Mouse (Mus musculus) ES-Bruce4 (cell line): Measurements from ENCODE around the gene Olfr391-ps. TPM values are rescaled to one million over a fixed set of nuclear protein-coding genes. Genes with fewer than 3 reads are reported as not detected.

Experiments used
- H3K27ac ChIP-seq: 2 replicates; pipeline ENCODE4 v1.5.1; 2012; ENCODE audit warnings: low read length, inconsistent platforms; ENCODE audit not compliant: insufficient read depth
- H3K27me3 ChIP-seq: 2 replicates; pipeline ENCODE4 v1.6.1; 2012; ENCODE audit warnings: mild to moderate bottlenecking, low read length, inconsistent platforms; ENCODE audit not compliant: control insufficient read depth, poor library complexity, insufficient read depth, severe bottlenecking
- H3K36me3 ChIP-seq: 2 replicates; pipeline ENCODE4 v1.6.1; 2012; ENCODE audit warnings: inconsistent platforms, mild to moderate bottlenecking, low read length, moderate library complexity; ENCODE audit not compliant: control insufficient read depth, poor library complexity, insufficient read depth, severe bottlenecking
- H3K4me1 ChIP-seq: one replicate; pipeline ENCODE4 v1.8.1; 2011; ENCODE audit warnings: low read length; ENCODE audit not compliant: control insufficient read depth, insufficient read depth
- H3K4me3 ChIP-seq: 2 replicates; pipeline ENCODE4 v1.5.1; 2011; ENCODE audit warnings: low read depth, mild to moderate bottlenecking, low read length
- H3K9ac ChIP-seq: 2 replicates; pipeline ENCODE4 v1.6.1; 2012; ENCODE audit warnings: low read depth, mild to moderate bottlenecking, inconsistent platforms; ENCODE audit not compliant: poor library complexity, severe bottlenecking
- H3K9me3 ChIP-seq: replicated peaks from 2 replicates; pipeline ENCODE4 v1.6.1; 2012; ENCODE audit warnings: mild to moderate bottlenecking, low read length, inconsistent platforms; ENCODE audit not compliant: control insufficient read depth, poor library complexity, insufficient read depth, severe bottlenecking
- CTCF ChIP-seq: IDR thresholded peaks from one replicate; pipeline ENCODE4 v1.8.1; 2011; ENCODE audit warnings: low read depth, low read length
- EP300 ChIP-seq: IDR thresholded peaks from 2 replicates; pipeline ENCODE4 v1.6.1; 2011; ENCODE audit warnings: low read depth, low read length; ENCODE audit not compliant: insufficient read depth
- POLR2A ChIP-seq: IDR thresholded peaks from one replicate; pipeline ENCODE4 v1.8.1; 2011; ENCODE audit warnings: low read length; ENCODE audit not compliant: insufficient read depth
- polyA plus RNA-seq: library from polyadenylated mRNA; stranded (reverse); fragments of >200 nt; gene quantifications from 2 replicates; pipeline ENCODE4 v1.2.4, GENCODE M21; 2011; ENCODE audit warnings: low read depth; ENCODE audit not compliant: missing spikeins, insufficient read depth, insufficient read length

The Olfr391-ps gene
- polyA plus RNA-seq, result not detected in 2 replicates

DNA sequence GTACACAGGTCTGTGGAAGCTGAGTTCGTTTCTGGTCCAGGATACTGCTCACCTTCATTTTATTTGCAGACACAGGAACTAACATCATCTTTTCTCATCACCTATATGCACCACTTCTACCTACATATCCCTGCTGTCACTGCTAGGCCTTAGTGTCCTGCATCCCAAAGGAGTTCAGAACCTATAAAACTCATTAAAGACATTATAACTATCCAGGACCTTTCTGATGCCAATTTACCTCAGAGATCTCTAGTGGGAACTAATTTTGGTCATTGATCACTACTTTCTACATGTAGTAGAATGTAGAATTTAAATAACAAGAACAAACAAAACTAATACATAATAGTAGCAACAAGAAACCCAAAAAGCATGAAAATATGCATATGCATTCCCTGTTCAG is at the start of gene Olfr391-ps:
TSS of gene Olfr391-ps (minus strand) at position 101 of the 400 bp plus-strand sequence.
- TF ChIP-seq CTCF (no peak), EP300 (no peak), POLR2A (no peak)
- Histone ChIP-seq H3K9ac (no peak within 1 kb of the TSS), H3K27me3 (no peaks in the 10 kb centered on the region), H3K36me3 (no peaks in the 10 kb centered on the region), H3K9me3 (no peaks in the 10 kb centered on the region), H3K4me1 (no peaks in the 10 kb centered on the region), H3K4me3 (no peak within 1 kb of the TSS), H3K27ac (no peak within 1 kb of the TSS)

DNA sequence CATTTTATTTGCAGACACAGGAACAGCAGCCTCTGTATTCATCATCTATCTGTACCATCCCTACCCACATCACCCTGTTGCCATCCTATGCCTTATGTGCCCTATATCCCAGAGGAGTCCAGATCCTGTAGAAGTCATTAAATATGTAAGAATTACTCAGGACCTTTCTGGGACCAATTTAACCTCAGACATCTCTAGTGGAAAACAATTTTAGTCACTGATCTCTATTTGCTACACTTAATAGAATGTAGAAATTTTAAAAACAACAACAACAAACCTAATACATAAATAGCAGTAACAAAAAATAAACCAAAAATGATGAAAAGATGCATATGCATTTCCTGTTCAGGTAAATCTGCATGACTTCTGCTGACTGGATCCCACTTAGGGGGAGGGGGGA is 48.5 kb upstream of the Olfr391-ps start, which contains the start of gene Olfr393:
TSS of gene Olfr393 (minus strand) at position 101 of the 400 bp plus-strand sequence.
- Histone ChIP-seq H3K9me3 (no peaks in the 10 kb centered on the region), H3K9ac (no peak within 1 kb of the TSS), H3K4me1 (no peaks in the 10 kb centered on the region)

GRCm38 (mm10) chr11:73816949-73817348 is 14.1 kb upstream of the Olfr391-ps start, which contains the start of gene Olfr392:
Gene Olfr392, minus strand, starts transcription at chr11:73817049.
- TF ChIP-seq EP300, result no peak
- no peak for TF ChIP-seq POLR2A
- TF ChIP-seq CTCF, result no peak
- H3K36me3 ChIP-seq, result no peaks in the 10 kb centered on the region
- no peak within 1 kb of the TSS for H3K9ac ChIP-seq
- H3K9me3 ChIP-seq, result no peaks in the 10 kb centered on the region
- H3K4me3 ChIP-seq, result no peak within 1 kb of the TSS
- no peaks in the 10 kb centered on the region for H3K4me1 ChIP-seq
- no peaks in the 10 kb centered on the region for H3K27me3 ChIP-seq
- no peak within 1 kb of the TSS for H3K27ac ChIP-seq

More for the DNA sequence above, 48.5 kb upstream of the Olfr391-ps start, which contains the start of gene Olfr393:
- TF ChIP-seq POLR2A (no peak), CTCF (no peak), EP300 (no peak)
- Histone ChIP-seq H3K36me3 (no peaks in the 10 kb centered on the region), H3K4me3 (no peak within 1 kb of the TSS), H3K27me3 (no peaks in the 10 kb centered on the region), H3K27ac (no peak within 1 kb of the TSS)

GRCm38 (mm10) chr11:73782664-73783063 is 20.2 kb downstream of the Olfr391-ps start, which contains the start of gene Olfr390:
Gene Olfr390, plus strand, starts transcription at chr11:73782964.
- Histone ChIP-seq H3K36me3 (no peaks in the 10 kb centered on the region), H3K27me3 (no peaks in the 10 kb centered on the region), H3K4me3 (no peak within 1 kb of the TSS), H3K27ac (no peak within 1 kb of the TSS), H3K4me1 (no peaks in the 10 kb centered on the region), H3K9ac (no peak within 1 kb of the TSS), H3K9me3 (no peaks in the 10 kb centered on the region)
- no peak for TF ChIP-seq POLR2A
- no peak for TF ChIP-seq CTCF
- no peak for TF ChIP-seq EP300

DNA sequence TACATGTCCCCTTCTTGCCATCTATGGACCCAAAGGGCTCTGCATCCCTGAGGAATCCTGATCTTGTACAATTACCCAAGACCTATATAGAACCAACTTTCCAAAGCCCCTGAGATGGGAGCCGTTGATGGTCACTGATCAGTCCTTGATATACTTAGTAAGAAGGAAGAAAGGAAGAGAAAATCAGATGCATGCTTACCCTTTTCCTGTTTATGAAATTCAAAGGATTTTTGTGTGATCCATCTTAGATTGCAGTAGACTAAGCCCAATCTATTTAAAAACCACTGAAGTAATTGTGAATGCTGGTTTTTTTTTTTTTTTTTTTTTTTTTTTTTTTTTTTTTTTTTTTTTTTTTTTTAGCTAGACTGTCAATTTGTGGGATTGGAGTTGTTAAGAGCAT is 22.2 kb downstream of the Olfr391-ps start, which contains the start of gene Olfr389:
TSS of gene Olfr389 (minus strand) at position 101 of the 400 bp plus-strand sequence.
- H3K4me1 ChIP-seq, result no peaks in the 10 kb centered on the region
- no peaks in the 10 kb centered on the region for H3K36me3 ChIP-seq
- H3K4me3 ChIP-seq, result no peak within 1 kb of the TSS
- H3K27me3 ChIP-seq, result no peaks in the 10 kb centered on the region
- H3K27ac ChIP-seq, result no peak within 1 kb of the TSS
- TF ChIP-seq EP300 (no peak), CTCF (no peak), POLR2A (no peak)
- H3K9me3 ChIP-seq, result no peaks in the 10 kb centered on the region
- no peak within 1 kb of the TSS for H3K9ac ChIP-seq

GRCm38 (mm10) chr11:73759115-73759514 is 43.7 kb downstream of the Olfr391-ps start:
- Histone ChIP-seq H3K27me3 (no peaks in the 10 kb centered on the region), H3K9ac (no peak overlapping the region), H3K4me1 (no peaks in the 10 kb centered on the region), H3K36me3 (no peaks in the 10 kb centered on the region), H3K4me3 (no peak overlapping the region), H3K27ac (no peak overlapping the region), H3K9me3 (peaks cover 5% of the 10 kb centered on the region; the same call in 1 of the 2 replicates)
- TF ChIP-seq POLR2A (no peak), CTCF (no peak), EP300 (no peak)

Other genes starting within 250 kb of the Olfr391-ps start
- not detected in 2 replicates for gene Olfr385, start 210.0 kb downstream of the Olfr391-ps start, polyA plus RNA-seq
- not detected in 2 replicates for gene Olfr384, start 204.5 kb downstream of the Olfr391-ps start, polyA plus RNA-seq
- not detected in 2 replicates for gene Zfp735, start 114.3 kb downstream of the Olfr391-ps start, polyA plus RNA-seq
- gene Olfr389, start 22.3 kb downstream of the Olfr391-ps start, polyA plus RNA-seq, result not detected in 2 replicates
- not detected in 2 replicates for gene Olfr390, start 20.1 kb downstream of the Olfr391-ps start, polyA plus RNA-seq
- gene Olfr392, start 14.0 kb upstream of the Olfr391-ps start, polyA plus RNA-seq, result not detected in 2 replicates
- gene Olfr393, start 48.4 kb upstream of the Olfr391-ps start, polyA plus RNA-seq, result not detected in 2 replicates
- not detected in 2 replicates for gene Olfr394, start 87.7 kb upstream of the Olfr391-ps start, polyA plus RNA-seq
- gene Olfr395, start 106.2 kb upstream of the Olfr391-ps start, polyA plus RNA-seq, result not detected in 2 replicates
- not detected in 2 replicates for gene Olfr23, start 133.6 kb upstream of the Olfr391-ps start, polyA plus RNA-seq
- not detected in 2 replicates for gene Olfr397, start 157.8 kb upstream of the Olfr391-ps start, polyA plus RNA-seq
- gene Olfr398, start 187.4 kb upstream of the Olfr391-ps start, polyA plus RNA-seq, result not detected in 2 replicates